Mouse (Mus musculus) sigmoid colon, adult 10 weeks (tissue): ENCODE data around the gene Snapc4. TPM values are rescaled to one million over a fixed set of nuclear protein-coding genes. Genes with fewer than 3 reads are reported as not detected.

Experiments used
- polyA plus RNA-seq: library from polyadenylated mRNA; stranded (reverse); fragments of 350-450 nt; fragmentation: Illumina TruSeq; extraction: RNeasy Lipid Tissue Mini Kit (QIAGEN cat#74804); gene quantifications from one replicate; pipeline ENCODE4 v1.2.3, GENCODE M21; 2014; ENCODE audit warnings: low read depth, low replicate concordance

Gene Snapc4
- polyA plus RNA-seq = 17.6 TPM

GRCm38 (mm10) chr2:26380131-26380771 lies at the start of gene Snapc4:
TSS of gene Snapc4 (minus strand) at chr2:26380653.

GRCm38 (mm10) chr2:26408515-26409356 lies 28.3 kb upstream of the Snapc4 start, which contains the start of gene Inpp5e:
TSS of gene Inpp5e (minus strand) at chr2:26409203.

GRCm38 (mm10) chr2:26389154-26389690 lies 8.8 kb upstream of the Snapc4 start, which contains the start of the genes Entr1 and Pmpca:
TSS of gene Entr1 (minus strand) at chr2:26389316.
TSS of gene Pmpca (plus strand) at chr2:26389339.

GRCm38 (mm10) chr2:26360772-26361171 lies 19.7 kb downstream of the Snapc4 start, which contains the start of gene Card9:
TSS of gene Card9 (minus strand) at chr2:26360918.

GRCm38 (mm10) chr2:26351358-26352290 lies 28.8 kb downstream of the Snapc4 start, which contains the start of gene Dnlz:
TSS of gene Dnlz (minus strand) at chr2:26352110.

GRCm38 (mm10) chr2:26315072-26315924 lies 65.2 kb downstream of the Snapc4 start, which contains the start of gene Gpsm1:
TSS of gene Gpsm1 (plus strand) at chr2:26315515.

Other genes starting within 250 kb of the Snapc4 start
- gene Lhx3, start 172.4 kb downstream of the Snapc4 start, polyA plus RNA-seq = not detected
- gene Qsox2, start 143.1 kb downstream of the Snapc4 start, polyA plus RNA-seq = 11.9 TPM
- 0.22 TPM for gene Ccdc187, start 86.1 kb downstream of the Snapc4 start, polyA plus RNA-seq
- gene Gpsm1, start 65.1 kb downstream of the Snapc4 start, polyA plus RNA-seq = 0.69 TPM
- gene Dnlz, start 28.5 kb downstream of the Snapc4 start, polyA plus RNA-seq = 1.4 TPM
- not detected for gene Card9, start 19.7 kb downstream of the Snapc4 start, polyA plus RNA-seq
- 35.1 TPM for gene Entr1, start 8.7 kb upstream of the Snapc4 start, polyA plus RNA-seq
- gene Pmpca, start 8.7 kb upstream of the Snapc4 start, polyA plus RNA-seq = 96.4 TPM
- 5.6 TPM for gene Inpp5e, start 28.6 kb upstream of the Snapc4 start, polyA plus RNA-seq
- 63.6 TPM for gene Sec16a, start 64.6 kb upstream of the Snapc4 start, polyA plus RNA-seq
- 1.7 TPM for gene Notch1, start 136.0 kb upstream of the Snapc4 start, polyA plus RNA-seq
- gene Egfl7, start 199.4 kb upstream of the Snapc4 start, polyA plus RNA-seq = 4.7 TPM
- gene Gm20532, start 206.0 kb upstream of the Snapc4 start, polyA plus RNA-seq = not detected
- gene Agpat2, start 223.8 kb upstream of the Snapc4 start, polyA plus RNA-seq = 3.5 TPM
- not detected for gene Fam69b, start 247.8 kb upstream of the Snapc4 start, polyA plus RNA-seq